Mouse (Mus musculus) embryo, embryonic 11.5 days (tissue): ENCODE data around the gene Ap3d1.

Experiments used
- DNase-seq: peaks from one replicate; pipeline ENCODE4 v3.0.0-alpha.2; 2012; ENCODE audit warnings: low read depth, low spot score

Ap3d1 gene

DNA sequence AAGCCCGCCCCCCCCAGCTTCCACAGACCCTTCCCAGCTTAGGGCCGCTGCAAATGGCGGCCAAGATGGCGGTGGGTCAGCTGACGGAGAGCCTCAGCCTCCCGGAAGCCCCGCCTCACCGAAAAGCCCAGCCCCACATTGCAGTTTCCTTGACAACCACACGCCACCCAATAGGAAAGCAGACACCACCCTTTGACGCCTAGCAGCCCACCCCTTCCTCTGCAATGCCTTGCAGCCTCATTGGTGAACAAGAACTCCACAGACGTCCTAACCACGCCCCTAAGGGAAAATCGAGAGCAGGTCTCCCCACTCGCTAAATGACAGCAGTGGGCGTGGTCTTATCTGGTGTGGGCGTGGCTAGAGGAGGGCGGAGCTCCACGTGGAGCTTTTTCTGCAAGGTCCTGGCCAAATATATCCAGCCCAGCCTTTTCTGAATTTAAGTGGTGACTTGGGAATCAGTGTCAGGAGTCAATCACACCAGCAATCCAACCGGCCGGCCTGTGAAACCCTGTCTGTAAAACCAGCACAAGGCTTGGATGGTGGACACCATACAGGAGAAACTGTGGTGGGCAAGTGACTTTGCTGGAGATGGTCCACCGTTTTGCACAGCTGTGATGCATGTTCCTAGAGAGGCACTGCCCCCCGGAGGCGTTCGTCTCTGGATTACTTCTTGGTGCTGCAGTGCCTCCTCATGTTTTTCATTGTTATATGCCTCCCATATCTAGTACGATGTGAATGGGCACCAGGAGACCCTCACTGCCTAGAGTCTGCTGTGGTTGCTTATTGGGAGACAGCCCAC lies at the start of gene Ap3d1:
TSS of gene Ap3d1 (minus strand) at position 85 of the 799 bp plus-strand sequence.
- peak; percentile 99 for DNase-seq

DNA sequence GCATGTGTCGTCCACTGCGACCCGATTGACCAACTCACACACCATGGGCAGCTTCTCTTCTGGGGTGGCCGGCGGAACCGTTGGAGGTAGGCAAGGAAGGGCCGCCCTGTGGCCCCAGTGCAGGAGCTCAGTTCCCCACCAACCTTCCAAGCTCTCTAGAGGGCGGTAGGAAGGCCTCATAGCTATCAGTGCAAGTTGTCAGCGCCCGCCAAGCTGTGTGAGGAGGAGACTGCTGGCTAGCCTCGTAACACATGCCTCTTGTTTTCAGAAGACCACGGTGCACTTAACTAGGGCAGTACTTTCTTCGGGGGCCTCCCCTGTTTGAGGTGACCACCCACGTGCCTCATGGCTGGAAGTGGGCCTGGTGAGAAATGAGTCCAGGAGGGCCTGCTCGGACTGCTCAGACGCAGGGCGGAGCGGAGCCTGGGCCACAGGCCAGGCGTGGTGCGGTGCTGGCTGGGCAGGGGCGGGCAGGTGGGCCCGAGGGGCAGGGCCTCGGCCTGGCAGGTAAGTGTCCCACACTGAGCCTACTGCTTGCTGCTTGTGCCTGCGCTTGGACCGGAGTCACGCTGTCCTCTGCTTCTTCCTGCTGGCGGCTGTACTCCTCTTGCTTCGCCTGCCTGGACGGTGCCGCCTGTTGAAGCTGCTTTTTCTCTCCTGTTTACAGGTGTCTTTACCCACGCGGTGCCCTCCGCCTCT lies 49.6 kb upstream of the Ap3d1 start:
- DNase-seq: no peak

DNA sequence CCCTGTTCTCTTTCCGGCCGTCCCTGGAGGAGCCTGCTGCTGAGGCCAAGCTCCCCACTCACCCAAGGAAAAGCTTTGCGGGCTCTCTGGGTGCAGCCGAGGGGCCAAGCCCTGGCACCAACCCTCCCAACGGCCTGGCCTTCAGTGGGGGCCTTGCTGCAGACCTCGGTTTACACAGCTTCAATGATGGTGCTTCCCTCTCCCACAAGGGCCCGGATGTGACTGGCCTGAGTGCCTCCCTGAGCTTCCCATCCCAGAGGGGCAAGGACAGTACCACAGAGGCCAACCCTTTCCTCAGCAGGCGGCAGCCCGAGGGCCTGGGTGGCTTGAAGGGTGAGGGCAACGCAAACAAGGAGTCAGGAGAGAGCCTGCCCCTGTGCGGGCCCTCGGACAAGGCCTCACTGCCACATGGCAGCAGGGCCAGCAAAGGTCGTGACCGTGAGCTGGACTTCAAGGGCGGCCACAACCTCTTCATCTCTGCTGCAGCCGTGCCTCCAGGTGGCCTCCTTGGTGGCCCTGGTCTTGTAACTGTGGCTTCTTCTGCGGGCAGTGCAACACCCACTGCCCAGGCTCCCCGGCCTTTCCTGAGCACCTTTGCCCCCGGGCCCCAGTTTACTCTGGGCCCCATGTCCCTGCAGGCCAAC lies 48.8 kb upstream of the Ap3d1 start:
- no peak for DNase-seq

DNA sequence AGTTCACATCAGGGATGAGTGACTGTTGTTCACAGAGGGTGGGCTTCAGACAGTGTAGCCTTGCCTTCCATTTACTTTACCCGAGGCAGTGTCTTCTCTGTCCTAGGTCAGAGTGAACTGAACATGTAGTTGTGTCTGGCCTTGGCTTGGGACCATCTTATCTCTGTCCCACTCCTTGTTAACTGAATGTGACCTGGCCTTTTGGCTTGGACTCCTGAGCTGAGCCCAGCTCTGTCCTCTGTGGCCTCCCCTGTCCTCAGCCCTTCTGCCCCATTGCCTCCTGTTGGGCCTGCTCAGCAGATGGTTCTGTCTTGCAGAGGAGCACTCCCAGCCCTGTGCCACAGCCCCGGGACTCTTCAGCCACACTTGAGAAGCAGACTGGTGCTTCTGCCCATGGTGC lies 45.5 kb upstream of the Ap3d1 start:
- no peak for DNase-seq

DNA sequence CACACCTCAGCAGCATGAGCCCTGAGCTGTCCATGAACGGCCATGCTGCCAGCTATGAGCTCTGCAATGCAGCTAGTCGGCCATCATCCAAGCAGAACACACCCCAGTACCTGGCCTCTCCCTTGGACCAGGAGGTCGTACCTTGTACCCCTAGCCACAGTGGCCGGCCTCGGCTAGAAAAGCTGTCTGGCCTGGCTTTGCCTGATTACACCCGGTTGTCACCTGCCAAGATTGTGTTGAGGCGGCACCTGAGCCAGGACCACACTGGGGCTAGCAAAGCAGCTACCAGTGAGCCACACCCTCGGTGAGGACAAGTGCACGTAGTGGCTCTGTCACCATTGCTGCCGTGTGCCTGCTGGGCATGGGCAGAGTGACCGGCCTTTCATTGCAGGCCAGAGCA lies 43.9 kb upstream of the Ap3d1 start:
- DNase-seq: no peak

DNA sequence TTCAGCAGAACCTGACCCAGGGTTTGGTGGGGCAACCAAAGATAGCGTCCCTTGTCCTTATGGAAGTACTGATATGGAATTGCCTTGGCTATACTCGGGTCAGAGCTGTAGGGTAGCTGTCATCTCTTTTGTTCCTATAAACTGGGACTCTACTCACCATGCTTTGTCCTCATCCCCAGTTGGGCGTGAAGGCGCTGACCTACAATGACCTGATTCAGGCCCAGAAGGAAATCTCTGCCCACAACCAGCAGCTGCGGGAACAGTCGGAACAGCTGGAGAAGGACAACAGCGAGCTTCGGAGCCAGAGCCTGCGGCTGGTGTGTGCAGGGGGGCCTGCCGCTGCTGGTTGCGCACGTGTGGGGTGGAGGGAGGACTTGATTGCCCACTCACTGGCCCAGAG lies 42.8 kb upstream of the Ap3d1 start:
- DNase-seq: no peak

DNA sequence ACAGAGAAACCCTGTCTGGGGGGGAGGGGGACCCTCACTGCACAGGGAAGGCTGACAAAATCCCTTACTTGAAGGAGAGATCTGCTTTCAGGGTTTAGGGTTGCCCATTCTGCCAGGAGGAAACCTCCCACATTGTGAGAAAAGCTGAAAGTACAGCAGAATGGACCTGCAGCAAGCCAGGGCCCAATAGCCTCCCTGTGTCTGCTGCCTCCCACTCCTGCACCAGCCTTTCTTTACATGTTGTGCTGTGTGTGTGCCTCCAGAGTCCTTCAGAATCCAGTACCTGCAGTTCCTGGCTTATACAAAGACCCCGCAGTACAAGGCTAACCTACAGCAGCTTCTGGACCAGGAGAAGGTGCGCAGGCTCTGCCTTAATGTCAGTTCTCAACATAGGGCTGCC lies 42.2 kb upstream of the Ap3d1 start:
- no peak for DNase-seq

DNA sequence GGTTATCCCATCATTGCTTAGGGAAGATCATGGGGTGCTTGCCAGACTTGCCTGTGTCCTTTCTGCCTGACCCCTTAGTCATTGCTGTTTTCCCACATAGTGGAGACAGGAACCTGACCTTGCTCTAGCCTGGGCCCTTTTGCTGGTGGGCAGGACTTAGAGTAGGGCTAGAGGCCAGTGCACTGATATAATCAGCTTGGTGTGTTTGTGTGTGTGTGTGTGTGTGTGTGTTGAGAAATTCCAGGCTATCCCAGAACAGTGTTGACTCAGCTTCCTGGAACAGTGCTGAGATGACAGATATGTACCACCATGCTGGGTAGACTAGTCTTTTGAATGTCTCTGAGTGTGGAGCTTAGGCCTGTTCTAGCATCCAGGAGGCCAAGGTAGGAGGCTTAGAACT lies 37.5 kb upstream of the Ap3d1 start:
- DNase-seq: no peak

DNA sequence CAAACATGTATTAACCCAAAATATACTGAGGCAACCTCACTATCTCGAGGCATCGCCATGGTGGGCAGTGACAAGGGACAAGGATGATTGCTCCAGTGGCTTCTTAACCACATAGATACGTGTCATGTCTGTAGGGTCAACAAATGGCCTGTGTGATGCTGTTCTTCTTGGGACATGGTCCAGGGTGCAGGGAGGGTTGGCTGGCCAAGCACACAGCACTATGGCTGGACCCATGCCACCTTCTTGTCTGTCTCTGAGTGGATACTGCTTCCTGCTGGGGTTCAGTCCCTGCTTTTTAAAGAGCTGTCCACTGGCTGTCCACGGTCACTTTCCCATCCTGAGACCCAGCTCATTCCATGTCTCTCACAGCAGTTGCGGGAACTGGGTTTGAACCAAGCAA lies 35.1 kb upstream of the Ap3d1 start:
- DNase-seq: no peak

DNA sequence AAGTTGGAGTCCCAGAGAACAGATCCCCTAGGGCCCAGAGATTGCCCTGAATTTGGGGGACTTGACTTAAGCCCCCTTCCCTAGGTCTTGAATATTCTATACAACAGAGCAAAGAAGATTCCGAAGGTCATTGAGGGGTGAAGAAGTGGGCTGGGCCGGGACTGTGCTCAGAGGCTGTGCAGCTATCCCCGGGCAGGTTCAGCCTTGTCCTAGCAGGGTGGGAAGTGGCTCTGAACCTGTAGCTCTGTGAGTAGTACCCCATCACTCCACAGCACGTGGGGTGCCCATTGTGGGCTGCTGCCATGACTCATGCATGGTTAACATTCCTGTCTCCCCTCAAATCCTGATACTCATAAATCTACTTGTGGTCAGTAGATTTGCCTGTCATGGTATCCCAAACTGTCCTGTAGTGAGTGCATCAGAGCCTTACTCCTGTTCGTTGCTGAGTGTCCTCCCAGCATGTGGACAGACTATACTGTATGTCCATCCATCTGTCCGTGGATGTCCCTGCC lies 34.4 kb upstream of the Ap3d1 start:
- no peak for DNase-seq

DNA sequence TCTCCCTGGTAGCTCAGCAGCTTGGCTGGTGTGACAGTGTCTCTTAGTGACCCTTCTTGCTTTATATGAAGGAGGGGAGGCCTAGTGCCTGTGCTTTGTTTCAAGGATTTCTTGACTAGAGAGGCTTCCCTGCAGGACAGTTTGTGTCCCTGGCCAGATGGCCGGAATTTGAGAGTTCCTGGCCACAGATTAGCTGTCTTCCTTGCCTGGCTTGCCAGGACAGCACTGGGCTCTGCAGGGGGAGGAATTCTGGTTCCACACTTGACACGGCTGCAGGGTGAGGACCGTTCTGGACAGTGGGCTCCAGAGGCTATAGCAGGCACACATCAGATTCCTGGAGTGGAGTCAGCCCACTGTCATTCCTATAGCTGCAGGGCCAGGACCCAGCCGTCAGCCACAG lies 33.7 kb upstream of the Ap3d1 start:
- no peak for DNase-seq

DNA sequence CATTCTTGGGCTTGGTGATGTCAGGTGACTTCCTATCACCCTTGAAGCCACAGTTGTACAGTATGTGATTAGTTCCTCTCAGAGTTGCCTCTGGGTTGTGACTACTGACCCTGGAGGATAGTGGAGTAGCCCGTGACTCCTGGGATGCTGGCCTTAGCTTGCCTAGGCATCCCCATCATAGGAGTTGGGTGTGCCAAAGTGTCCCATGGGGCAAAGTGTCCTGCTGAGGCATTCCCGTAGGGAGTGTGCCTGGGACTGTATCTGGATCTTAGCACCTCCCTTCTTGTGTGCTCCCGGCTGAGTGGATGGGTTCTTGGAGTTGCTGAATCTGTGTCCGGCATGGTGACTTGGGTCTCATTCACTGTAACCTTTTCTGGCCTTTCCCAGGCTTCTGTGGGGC lies 32.9 kb upstream of the Ap3d1 start:
- DNase-seq: no peak

DNA sequence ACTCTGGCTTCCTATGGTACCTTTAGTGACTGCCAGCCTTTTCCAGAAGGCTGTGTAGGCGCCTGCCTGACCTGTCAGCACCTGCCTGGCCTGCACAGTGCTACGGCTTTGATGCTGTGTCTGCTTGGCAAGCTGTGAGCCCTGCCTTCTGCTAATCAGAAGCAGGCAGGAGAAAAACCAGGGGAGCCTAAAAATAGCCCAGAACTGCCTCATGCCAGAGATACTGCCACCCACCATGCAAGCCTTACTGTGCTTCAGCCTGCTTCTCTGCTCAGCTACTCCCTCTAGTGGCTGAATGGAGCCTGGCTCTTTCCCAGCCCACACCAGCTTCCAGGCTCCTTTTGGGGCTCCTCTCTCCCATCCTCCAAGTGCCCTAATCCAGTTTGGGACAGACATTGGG lies 32.5 kb upstream of the Ap3d1 start:
- DNase-seq: no peak

DNA sequence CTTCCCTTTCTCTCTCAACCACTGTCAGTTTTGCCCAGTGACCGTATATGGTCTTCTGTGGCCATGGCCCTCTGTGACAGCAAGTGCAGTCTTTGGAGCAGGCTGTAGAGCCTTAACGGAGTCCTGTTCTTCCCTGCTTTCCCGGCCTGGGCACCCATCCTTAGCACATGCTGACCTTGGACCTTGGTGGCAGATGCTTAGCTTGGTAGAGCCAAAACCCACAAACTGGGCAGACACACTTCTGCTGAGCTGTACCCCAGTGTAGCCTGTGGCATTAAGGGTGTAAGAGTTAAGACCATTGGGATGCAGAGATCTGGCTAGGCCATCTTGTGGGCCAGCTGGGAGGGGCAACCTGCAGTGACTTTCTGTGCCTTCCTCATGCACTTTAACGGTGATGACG lies 31.8 kb upstream of the Ap3d1 start:
- no peak for DNase-seq

DNA sequence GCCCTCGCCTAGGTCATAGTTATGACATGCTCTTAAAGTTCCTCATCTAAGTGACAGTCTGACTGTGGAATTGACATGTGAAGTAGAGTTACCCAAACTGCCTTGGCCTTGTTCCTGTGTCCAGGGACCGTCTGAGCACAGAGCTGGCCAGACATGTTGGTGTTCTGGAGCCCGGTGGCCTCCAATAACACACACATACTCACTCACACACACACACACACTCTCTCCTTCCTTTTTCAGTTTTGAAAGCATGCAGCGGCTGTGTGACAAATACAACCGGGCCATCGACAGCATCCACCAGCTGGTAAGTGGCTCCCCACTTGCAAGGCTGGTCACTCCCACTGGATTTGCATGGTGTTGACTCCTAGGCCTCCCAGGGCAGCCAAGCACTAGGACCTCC lies 26.3 kb upstream of the Ap3d1 start:
- DNase-seq: no peak

DNA sequence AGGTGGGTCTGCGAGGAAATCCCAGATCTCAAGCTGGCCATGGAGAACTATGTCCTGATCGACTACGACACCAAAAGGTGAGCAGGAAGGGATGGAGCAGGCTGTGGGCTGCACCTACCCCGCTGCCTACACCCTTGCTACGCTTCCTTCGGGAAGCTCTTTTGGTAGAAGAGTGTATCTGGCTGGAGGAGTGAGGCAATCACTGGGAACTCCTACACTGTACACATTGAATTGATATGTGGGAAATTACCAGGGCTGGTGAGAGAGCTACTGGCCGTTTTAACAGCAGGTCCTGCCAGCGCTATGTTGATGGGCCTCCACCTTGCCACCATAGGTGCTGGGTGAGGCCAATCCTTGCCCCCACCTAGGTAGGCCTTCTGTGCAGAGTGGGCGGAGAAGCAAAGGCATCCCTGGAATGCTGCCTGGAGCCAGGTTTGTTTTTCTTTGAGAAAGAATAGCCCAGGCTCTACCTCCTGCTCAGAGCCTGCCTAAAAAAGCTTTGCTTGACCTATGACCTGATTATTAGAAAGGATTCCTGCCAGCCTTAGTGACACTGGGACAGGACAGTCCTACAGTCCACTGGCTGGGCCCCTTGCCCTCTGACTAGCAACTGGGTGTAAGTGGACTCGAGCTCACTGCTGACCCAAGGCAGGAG lies 24.2 kb upstream of the Ap3d1 start:
- no peak for DNase-seq

DNA sequence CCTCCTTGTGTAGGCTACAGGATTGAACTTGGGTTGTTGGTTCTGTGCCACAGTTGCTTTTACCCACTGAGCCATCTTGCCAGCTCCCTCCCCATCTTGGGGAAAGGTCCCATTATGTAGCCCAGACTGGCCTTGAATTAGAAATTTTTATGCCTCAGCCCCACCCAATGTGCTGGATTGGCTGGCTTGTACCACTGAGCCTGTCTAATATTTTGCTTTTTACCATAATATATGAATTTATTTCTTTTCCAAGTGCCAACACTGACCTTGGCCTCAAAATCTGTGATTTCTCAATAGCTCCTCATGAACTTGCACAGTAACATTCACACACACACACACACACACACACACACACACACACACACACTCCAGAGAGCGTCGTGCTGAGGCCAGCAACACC lies 23.7 kb upstream of the Ap3d1 start:
- DNase-seq: no peak

DNA sequence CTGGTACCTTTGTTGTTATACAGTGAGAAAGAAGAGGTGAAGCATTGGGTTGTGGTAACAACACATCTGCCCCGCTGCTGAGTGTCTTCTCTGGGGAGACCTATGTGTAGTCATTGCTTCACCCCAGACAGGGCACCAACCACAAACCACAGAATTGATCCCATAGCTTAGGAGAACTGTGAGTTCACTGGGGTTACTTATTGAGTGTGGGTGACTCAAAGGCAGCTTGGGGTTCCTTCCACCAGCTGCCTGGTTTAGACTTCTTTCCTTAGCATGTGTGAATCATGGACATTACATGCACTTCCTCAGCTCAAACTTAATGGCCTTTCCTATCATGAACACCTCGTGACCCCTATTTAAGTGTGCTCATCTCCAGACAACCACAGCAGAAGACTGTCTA lies 21.4 kb upstream of the Ap3d1 start:
- DNase-seq: no peak

DNA sequence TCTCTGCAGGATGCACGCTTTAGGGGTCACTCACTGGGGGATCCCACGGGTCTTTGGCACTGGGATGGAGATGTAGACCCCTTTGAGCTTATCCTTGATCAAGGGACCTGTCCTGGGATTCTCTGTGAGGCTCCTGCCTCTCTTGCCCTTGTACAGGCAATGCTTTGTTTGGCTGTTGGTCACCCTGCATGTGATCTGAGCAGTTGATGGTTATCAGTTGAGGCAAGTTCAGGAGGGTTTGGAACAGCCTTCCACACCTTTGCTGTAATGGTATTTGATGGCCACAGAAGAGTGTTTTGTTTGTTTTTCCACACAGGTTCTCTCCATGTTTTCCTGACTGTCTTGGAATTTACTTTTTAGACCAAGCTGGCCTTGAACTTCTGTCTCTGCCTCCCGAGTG lies 19.8 kb upstream of the Ap3d1 start:
- no peak for DNase-seq

DNA sequence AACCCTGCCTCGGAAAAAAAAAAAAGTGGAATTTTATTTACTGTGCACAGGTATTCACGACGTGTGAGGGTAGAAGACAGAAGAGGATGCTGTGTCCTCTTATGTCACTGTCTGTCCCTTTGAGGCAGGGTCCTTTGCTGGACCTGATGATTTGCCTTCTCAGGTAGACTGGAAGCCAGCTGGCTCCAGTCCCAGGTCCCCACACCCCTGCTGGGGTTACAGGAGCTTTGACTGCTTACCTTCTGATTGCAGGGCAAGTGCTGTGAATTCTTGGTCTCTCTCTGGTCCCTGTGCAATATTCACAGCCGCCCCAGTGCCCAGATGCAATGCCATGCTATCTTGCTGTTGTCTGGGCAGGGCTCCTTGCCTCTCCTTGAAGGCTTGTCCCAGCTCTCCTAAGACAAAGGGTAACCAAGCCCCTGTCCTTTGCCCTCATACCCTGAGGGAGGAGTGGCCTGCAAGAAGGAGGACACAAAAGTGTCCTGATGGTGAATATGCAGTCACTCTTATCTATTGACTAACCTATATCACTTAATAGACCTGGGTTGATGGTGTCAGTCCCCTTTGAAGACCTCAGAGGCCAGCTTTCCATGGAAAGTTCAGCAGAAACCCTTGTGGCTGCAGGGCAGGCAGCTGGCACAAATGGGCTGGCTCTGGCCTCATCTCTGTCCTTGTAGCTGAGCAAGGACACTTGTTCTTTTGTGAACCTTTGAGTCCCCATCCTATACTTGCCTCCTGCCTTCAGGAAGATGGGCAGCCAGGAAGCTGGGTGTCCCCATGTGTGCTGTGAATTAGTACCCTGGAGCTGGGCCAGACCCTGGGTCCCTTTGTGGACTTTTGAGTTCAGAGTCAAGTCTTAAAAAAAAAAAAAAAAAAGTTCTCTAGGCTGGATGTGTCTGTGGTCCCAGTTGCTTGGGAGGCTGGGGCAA lies 18.8 kb upstream of the Ap3d1 start:
- DNase-seq: no peak

DNA sequence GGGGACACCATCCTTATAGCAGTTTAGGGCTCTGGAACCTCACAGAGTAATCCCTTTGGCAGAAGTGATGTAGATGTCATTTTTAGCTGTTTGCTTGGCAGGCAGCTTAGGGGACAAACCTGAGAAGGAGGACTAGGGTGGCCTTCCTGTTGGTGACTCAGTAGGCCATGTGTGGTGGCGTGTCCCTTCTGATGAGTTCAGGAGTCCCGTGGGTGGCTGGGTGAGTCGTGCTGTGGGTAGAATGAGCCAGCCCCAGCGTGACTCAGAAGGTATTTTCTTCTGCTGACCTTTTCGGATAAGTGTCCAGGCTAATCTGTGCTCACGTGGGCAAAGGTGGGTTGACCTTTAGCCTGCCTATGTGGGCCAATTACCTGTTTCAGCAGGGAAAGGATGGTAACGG lies 16.6 kb upstream of the Ap3d1 start:
- DNase-seq: no peak
